Mouse (Mus musculus): ENCODE results near the gene Hs6st2.

DNA sequence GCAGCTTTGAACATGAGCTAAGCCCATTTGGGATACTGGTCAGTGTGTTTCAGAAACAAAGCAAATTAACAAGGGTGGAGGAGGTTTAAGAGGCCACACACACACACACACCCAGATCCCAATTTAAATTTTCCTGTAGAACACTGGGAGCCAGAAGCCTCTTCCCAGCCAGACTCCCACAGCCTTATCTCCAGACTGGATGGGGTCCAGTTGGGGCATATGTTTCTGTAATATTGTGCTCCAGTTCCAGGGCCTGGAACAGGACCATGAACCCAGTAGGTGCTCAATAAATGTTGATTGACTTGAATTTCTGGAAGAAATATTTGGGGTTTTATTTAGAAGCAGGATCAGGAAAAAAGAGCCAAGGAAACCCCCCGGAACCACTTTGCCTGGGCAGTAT, 176.0 kb downstream of the Hs6st2 start:
- TF ChIP-seq GATA1 (IDR thresholded peaks at IDR 0.05; ENCODE audit: low read length) = no peak
- no peak for TF ChIP-seq TAL1 (IDR thresholded peaks at IDR 0.05; ENCODE audit: low read length)

Measured in erythroblast, embryonic 14.5 days (primary cell).